Mouse (Mus musculus) urinary bladder, postnatal 10 days (tissue): ENCODE results near the gene Rcan1.
"Not testable (repeated sequence)": the region's sequence is repeated elsewhere in the genome, so short reads cannot be mapped to it uniquely, and the experiment has no call there.

ENCODE experiments used
- DNase-seq: peaks from one replicate; pipeline ENCODE4 v3.0.0; 2022; ENCODE audit warnings: low spot score

Gene Rcan1

DNA sequence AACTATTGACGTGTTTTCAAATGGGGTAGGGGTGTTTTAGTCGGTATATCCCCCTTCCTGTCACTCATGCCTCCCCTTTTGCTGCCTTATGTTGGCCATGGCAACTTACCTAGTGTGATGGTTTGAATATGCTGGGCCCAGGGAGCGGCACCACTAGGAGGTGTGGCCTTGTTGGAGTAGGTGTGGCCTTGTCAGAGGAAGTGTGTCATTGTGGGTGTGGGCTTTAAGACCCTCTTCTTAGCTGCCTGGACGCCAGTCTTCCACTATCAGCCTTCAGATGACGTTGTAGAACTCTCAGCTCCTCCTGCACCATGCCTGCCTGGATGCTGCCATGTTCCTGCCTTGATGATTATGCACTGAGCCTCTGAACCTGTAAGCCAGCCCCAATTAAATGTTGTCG is at the start of gene Rcan1:
Rcan1 (minus strand) TSS at position 162 of the 400 bp plus-strand sequence.
- no peak for DNase-seq

DNA sequence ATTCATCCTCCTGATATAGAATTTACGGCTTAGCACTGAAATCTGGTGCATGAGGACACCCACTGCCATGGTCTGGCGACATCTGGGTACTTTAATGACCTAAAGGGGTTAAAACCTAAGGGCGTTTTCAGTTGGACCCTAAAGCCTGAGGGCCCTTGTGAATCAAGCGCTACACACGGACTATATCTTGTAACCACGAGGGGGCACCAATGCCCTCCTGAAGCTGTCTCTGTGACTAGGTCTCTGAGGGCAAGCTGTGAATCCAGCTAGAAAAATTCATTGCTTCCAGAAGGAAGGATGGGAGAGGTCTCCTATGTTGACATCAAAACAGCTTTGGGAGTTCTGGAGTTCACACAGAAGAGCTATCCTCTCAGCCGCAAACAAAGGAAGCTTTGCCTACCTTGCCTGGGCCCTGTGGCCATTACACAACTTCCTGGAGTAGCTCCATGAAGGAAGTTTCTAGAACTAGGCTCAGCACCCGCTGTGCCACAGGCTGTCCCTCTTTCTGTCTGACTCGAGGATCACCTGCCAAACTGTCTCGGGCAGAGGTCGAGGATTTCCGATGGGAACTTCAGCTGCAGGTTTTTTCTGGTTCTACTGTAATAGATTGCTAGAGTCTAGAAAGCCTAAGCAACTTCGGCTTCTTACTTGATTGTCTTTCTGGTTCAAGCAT is 49.3 kb upstream of the Rcan1 start:
- no peak for DNase-seq

DNA sequence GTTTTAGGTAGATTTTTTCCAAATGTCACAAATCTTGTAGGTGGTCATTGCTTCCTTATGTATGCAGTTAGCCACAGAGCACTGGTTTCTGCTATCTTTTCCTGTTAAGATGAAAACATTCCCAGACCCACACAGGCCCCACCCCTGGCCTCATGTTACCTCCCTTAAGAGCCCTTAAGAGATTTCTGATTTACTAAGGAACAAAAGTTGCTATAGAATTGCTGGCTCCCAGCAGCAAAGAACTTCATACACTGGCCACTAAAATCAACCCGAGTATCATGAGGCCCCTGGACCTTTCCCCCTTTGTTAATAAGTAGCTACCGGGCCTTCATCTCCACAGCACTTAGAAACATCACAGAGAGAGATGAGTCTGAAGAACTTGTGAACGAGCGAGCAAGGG is 48.1 kb upstream of the Rcan1 start:
- DNase-seq: no peak

DNA sequence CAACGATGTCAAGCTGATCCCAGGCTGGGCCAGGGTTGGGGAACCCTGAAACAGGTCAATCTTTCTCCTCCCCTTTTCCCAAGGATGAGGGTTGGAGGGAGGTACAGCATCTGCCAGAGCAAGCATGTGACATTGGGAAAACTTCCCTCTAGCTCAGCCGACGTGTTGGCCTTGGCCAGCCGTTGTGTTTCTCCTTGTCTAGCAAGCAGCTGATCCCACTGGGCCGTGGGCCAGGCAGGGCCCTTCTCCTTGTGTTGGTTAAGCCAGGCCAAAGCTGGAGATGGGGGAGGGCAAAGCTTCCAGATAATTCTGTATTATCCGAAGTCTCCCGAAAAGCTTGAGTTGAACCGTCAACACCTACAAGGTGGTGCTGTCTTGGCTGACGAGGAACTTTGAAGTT is 45.5 kb upstream of the Rcan1 start:
- DNase-seq: no peak

DNA sequence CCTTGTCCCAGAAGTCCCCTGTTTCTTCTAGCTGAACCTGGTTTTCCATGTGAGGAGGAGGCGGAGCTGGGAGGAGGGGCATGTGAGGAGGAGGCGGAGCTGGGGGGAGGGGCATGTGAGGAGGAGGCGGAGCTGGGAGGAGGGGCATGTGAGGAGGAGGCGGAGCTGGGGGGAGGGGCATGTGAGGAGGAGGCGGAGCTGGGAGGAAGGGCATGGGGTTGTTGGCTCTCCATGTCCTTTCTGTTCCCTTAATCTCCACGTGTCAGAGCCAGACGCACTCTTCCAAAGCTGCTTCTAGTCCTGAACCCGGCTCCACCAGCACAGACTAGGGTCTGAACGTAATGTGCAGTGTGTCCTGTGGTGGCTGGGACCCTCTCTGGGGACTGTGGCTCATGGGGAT is 44.2 kb upstream of the Rcan1 start:
- not testable (repeated sequence) for DNase-seq

DNA sequence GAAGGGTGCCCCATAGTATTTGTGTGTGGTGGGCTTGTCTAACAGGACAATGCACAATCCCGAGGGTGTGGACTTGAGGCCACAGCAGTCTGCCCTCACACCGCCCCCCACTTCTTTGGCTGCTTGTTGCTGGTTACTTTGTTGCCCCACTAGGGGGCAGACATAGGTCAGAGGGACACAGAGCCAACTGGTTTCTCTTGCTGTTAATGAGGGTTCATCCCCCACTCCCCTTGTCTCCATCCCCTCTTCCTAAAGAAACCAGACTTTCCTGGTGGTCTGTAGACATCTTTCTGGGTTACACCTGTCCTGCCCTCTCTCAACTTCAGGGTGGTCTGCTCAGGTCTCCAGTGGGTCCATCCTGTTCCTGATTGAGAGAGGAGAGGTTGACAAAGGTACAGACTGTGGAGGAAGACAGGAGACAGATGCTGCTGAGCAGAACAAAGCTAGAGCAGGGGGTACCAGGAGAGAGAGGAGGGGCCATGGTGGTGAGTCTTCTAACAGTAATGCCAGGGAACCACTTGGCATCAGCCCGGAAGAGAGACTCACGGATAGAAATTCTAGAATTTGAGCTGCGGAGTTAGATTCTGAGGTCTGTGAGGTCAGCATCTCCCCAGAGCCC is 41.2 kb upstream of the Rcan1 start:
- no peak for DNase-seq

DNA sequence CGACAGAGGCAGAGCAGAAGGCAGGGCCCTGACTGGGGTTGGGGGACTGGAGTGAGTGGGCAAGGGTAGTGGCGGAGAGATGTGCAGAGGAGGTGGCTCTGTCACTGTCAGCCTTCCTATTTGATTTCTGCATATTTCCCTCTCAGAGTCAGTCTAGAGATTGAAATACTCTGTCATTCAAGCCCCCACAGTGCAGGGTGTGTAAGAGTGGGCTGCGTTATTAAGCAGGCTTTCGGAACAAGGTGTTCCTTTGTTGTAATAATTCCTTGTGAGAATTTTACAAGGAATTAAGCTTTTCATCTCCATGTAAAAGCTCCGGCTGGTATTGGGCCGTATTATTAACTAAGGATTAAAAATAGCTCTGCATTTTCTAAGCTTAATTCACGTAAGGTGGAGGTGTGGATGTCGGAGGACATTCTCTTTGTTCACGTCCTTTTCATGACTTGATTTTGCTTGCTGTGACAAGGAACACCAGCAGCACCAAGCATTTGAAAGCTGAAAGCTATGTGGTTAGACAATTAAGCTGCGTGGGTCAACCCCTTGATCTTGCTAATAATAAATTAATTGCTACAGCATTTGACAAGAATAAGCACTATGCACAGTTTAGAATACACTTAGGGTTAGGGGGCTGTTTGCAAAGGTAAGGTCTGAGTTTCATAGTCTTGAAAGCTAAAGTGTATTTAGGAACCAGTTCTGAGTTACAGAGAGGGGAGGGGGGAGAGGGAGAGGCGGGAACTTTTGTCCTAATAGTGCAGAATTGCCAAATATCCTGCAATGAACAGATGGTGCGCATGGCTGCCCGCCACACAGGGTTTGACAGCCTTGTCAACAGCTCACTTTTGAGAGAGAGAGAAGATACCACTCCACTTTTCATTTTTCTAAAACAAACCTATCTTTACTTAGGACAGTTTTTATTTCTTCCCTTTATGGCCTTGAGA is 40.4 kb upstream of the Rcan1 start:
- DNase-seq: no peak

DNA sequence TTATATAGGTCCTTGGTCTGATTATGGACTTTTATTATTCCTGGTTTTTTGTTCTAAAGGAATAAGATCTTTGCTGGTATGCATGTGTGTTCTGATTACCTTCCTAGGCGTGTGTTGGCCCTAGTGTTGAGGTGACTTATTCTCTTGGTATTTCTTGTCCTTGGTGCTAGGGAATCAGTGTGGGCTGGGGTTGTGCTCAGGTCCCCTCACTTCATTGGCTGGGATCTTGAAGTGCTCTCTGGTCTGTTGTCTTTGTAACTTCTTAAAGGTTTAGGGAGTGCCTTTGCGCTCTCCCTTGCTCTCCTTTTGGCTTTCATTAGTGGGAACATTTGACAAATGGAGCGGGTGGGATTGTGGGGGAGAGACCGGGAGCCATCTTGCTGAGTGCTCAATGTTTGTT is 36.9 kb upstream of the Rcan1 start:
- DNase-seq: no peak

DNA sequence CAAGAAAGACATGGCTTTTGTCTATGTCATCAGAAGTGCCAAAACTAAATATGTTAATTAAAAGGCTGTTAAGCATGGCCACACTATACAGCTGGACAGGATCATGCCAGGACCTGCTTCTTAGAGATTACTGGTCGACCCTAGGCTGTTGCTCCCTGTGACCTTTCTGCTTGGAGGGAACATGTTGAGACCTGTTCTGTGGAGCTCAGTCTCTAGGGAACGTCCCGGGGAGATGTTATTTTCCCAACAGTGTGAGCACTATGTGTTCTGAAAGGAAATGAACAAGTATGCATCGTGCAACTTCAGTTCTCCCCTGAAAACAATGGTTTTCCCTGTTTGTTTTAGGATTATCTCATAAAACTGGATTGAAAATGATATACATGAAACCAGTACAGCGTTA is 32.4 kb upstream of the Rcan1 start:
- DNase-seq: no peak

DNA sequence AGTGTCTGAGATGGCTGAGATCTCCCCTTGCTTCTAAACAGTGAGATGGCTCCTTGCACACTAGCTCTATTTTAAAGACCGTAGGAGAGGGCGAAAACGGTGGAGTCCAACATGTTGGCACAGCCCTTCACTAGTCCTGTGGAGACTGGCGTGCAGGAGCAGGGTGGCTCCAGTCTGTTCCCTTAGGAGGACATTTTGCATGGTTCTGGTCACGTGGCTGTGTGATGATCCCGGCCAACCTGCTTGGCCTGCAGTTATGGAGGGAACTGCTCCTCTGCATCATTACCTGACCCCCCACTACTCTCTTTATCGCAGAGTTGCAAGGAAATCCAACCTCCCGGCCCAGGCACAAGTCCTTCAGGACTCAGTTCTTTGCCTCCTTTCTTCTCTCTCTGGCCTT is 29.9 kb upstream of the Rcan1 start:
- DNase-seq: no peak

DNA sequence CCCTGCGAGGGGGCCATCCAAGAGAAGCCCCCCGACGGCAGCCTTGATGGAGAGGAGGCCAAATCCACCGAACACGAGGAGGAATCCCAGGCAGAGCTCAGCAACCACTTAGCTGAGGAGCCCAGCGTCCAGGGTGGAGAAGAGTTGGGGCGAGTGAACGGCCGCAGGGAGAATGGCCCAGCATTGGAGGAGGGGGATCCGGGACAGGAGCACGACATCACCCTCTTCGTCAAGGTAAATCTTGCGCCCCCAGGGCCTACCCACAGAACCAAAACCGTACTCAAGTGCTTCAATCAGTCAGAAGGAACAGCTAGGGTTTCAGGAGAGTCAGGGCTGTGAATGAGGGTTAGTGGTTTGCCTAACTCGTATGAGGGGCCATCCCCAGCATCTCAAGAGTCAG is 28.7 kb upstream of the Rcan1 start:
- DNase-seq: no peak

DNA sequence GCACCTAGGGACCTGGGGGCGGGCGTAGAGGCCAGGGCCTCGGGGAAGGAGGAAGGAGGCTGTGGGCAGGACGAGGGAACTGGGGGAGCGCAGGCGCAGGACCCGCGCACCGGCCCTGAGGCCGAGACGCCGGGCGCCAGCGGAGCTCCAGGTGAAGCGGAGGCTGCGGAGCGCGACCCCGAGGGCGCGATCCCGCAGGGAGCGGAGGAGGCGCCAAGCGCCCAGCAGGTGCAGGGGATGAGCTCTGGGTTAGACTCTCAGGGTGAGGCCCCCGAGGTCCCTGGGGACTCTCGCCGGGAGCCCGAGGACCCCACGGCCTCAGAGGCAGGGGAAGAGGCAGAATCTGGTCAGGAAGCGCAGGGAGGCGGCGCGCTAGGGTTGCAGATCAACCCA is 27.9 kb upstream of the Rcan1 start:
- no peak for DNase-seq

DNA sequence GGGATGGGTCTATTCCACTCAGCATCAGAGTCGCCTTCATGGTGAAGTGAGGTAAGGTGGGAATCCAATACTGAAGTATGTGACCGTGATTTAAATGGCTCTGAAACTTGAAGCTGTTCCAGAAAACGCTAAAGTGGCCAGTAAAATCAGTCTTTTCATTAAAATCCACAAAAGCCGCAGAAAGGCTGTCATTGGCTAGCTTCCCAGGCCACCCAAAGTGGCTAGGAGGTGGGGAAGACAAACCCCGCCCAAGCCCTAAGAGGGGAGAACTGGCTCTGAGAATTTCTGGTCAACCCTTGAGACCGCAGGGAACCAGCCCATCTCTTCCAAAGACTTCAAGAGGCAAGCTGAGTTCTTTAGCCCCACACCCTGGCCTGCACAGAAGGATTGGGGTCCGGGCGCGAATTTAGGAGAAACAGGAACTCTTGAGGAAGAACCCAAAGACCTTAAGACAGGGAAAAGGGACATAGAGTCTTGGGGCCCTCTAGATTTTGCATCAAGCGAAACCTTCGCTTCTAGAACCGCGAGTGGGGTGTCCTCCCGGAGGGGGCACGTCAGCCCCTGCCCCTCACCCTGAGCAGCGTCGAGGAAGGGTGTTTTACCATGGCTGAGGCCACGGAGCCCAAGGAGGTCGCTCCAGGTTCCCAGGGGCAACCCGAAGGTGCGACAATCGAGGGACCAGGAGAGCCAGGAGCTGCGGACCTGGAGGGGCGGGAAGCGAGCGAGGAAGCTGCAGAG is 27.4 kb upstream of the Rcan1 start:
- DNase-seq: no peak

DNA sequence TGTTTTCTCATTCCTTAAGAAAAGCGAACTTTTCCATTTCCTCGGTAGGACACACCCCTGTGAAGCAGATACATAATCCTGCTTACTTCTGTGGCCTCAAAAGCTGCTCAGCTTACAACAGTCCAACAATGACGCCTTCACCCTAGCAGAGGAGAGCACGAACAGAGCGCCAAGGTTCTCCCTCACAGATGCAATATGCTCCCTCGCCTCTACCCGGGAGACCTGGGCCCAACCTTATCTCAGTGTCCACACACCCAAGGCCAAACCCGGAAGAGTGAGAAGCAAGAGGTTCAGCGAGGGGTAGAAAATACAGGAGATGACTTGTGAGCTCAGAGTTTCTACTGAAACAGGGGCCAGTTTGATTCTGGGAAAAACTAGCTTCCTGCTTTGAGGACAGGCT is 18.7 kb upstream of the Rcan1 start:
- DNase-seq: no peak

DNA sequence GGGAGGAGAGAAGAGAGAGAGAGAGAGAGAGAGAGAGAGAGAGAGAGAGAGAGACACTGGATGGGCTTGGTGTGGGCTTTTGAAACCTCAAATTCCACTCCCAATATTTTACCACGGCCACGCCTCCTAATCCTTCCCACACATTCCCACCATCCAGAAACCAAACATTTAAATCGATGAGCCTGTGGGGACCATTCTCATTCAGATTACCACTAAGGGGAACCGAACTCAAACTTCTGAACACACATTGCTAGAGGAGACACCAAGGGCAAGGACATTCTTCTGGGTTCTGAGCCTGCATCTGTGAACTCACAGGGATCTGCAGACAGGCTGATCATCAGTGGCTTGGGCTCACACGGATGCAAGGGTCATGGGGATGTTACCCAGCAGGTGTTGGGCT is 17.8 kb upstream of the Rcan1 start:
- no peak for DNase-seq

DNA sequence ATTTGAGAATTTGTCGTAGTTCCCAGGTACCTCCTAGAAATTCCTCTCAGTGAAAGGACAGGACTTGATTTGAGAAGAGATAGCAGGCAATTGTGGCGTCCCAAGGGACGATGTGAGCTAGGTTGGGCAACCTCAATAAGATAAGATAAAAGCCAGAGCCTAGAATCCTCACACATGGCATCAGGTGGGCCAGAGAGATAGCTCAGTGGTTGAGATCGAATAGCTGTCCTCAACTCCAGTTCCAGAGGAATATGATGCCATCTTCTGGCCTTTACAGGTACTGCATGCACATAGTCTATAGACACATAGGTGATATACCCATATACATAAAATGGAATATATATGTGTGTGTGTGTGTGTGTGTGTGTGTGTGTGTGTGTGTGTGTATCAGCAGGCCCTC is 16.8 kb upstream of the Rcan1 start:
- DNase-seq: no peak

DNA sequence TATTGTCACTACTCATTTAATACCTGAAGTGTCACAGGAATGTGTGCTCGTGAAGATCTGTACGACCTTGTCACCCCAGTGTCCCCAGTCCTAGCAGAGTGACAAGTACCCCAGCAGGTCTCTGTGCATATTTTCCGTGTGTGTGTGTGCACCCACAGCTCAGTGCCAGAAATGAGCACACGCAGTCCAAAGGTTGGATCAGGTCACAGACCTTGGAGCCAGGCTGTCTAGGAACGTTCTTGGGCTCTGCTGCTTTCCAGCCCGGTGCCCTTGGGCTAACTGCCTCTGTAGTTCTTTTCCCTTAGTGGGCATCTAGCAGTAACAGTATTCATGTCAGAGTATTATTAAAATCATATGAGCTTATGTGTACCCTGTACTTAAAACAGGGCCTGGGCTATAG is 16.4 kb upstream of the Rcan1 start:
- DNase-seq: no peak

DNA sequence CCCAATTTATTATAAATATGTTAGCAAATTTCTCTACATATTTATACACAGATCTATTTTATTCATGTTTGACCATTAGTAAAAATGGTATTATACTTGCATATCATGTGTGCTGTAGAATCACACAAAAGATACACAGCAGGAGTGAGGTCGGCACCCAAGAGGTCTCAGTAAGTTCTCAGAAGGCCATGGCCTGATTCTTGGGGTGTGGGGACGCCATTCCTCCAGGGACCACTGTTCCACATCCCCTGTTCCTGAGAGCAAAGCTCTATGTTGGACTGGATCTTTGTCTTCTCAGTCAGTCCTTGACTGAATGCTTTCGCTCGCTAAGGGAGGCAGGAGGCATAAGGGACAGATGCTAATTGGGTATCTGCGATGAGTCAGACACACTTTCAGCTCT is 14.8 kb upstream of the Rcan1 start, which contains the start of gene Clic6:
Clic6 (plus strand) TSS at position 301 of the 400 bp plus-strand sequence.
- DNase-seq: no peak

DNA sequence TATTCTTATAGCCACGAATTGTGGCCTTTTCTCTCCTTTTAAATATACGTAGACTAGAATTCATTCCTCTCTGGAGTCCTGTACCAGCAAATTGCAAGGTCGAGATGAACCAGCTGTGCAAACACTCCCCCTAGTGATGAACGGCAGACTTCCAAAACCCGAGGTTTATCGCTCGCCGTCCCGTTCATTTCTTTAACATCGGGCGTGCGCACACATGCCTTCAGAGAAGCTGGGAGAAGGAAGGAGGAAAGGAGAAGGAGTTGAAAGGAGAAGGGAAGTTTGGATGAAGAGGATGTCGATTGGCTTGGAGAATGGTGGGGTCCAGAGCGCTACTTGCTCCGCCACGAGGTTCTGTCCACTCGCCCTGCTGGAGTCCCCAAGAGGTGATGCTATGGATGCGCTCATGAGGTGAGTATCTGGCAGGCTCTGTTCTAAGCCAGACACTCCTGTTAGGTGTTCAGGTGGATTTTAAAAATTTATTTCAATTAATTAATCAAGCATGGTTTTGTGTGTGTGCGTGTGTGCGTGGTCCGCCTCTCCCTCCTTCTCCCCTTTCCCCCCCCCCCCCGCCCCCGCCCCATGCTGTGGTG is 8.0 kb upstream of the Rcan1 start:
- no peak for DNase-seq

DNA sequence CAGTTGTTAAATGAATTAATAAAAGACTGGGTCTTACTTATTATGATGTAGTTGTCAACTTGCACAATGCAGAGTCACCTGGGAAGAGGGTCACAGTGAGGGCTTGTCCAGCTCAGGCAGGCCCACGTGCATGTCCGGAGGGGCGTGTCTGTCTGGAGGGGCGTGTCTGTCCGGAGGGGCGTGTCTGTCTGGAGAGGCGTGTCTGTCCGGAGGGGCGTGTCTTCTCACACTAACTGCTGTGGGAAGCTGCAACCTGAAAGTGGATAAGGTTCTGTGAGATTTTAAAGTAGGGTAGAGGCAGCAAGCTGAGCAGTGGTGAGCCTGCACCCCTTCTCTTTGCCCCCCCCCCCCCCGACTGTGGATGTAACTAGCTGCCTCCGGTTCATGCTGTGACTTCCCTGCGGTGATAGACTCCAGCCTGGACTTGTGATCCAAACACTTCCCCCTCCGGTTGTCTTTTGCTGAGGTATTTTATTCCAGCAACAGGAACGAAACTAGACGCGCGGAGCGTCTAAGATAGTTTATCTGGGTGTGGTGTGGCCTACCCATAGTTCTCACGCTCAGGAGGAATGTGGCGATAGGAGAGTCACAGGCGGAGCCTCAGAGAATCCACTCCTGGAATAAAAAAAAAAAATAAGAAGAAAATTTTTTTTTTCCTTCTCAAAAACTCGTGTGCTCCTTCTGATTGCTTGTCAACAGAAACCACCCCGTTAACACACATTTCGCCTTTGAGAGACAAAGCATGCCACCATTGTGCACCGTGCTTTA is 4.6 kb upstream of the Rcan1 start:
- no peak for DNase-seq

DNA sequence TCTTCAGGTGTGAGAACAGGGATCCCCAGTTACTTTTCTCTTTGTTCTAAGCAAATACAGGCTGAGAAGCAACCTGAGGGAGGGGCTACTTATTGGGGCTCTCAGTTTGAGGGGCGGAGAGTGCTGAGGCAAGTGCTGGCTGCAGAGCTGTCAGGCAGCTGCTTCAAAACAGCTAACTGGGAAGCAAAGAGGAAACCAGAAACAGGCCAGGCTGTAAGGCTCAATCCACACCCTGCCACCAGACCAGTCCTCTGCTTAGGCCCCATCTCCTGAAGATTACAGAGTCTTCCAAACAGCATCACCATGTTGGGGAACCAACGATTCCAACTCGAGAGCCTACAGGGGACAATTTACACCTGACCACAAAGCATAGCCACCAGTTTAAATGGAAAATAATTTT is 2.2 kb upstream of the Rcan1 start:
- DNase-seq: no peak
